Mouse (Mus musculus) cerebellum, adult 18-20 months (tissue): ENCODE results near the gene Capn1.

ENCODE experiments used
- DNase-seq, 2 experiments: peaks; one replicate each; pipeline ENCODE4 v3.0.0; 2021

Capn1 gene

GRCm38 (mm10) chr19:5989585-5989984, 26.1 kb downstream of the Capn1 start:
- no peak for DNase-seq

- DNase-seq = peak; percentile 19 to 23
These were observed 26.8 kb downstream of the Capn1 start for GRCm38 (mm10) chr19:5988815-5989452.

GRCm38 (mm10) chr19:5988027-5988814, 27.5 kb downstream of the Capn1 start:
- no peak for DNase-seq

GRCm38 (mm10) chr19:5986043-5986442, 29.7 kb downstream of the Capn1 start, which contains the start of gene Slc22a20:
Slc22a20 (minus strand) TSS chr19:5986143.
- DNase-seq = no peak

GRCm38 (mm10) chr19:5980477-5980876, 35.2 kb downstream of the Capn1 start:
- no peak for DNase-seq

- DNase-seq = no peak
These were observed 38.0 kb downstream of the Capn1 start for GRCm38 (mm10) chr19:5977717-5978116.

- DNase-seq = peak in 1 of 2 experiments; percentile 18
These were observed 40.0 kb downstream of the Capn1 start for GRCm38 (mm10) chr19:5975676-5976075.

- DNase-seq = no peak
These were observed 40.6 kb downstream of the Capn1 start for GRCm38 (mm10) chr19:5975112-5975511.

- no peak for DNase-seq
These were observed 48.0 kb downstream of the Capn1 start for GRCm38 (mm10) chr19:5967664-5968063.

GRCm38 (mm10) chr19:5966786-5967185, 48.9 kb downstream of the Capn1 start:
- DNase-seq = no peak

- DNase-seq = no peak
These were observed 49.8 kb downstream of the Capn1 start for GRCm38 (mm10) chr19:5965910-5966309.

GRCm38 (mm10) chr19:5965280-5965679, 50.4 kb downstream of the Capn1 start:
- DNase-seq = peak; percentile 80 to 83

- no peak for DNase-seq
These were observed 50.9 kb downstream of the Capn1 start for GRCm38 (mm10) chr19:5964804-5965203.

GRCm38 (mm10) chr19:5963883-5964562, 51.7 kb downstream of the Capn1 start, which contains the start of gene Pola2:
Pola2 (minus strand) TSS chr19:5964202.
- DNase-seq = peak; percentile 86 to 93

- no peak for DNase-seq
These were observed 53.0 kb downstream of the Capn1 start for GRCm38 (mm10) chr19:5962651-5963050.

- DNase-seq = no peak
These were observed 58.3 kb downstream of the Capn1 start for GRCm38 (mm10) chr19:5957371-5957770.

GRCm38 (mm10) chr19:5956685-5957084, 59.0 kb downstream of the Capn1 start:
- DNase-seq = peak; percentile 83 to 92

GRCm38 (mm10) chr19:5955704-5956670, 59.7 kb downstream of the Capn1 start:
- no peak for DNase-seq

- DNase-seq = no peak
These were observed 60.8 kb downstream of the Capn1 start for GRCm38 (mm10) chr19:5954936-5955335.

GRCm38 (mm10) chr19:5954031-5954710, 61.5 kb downstream of the Capn1 start:
- DNase-seq = no peak

GRCm38 (mm10) chr19:5953201-5953770, 62.4 kb downstream of the Capn1 start:
- DNase-seq = no peak
